Mouse (Mus musculus) heart, adult 2 months (tissue): Measurements from ENCODE around the gene Pou3f3.

Source experiments
- CTCF ChIP-seq: fragments of 200-600 bp; IDR thresholded peaks from 2 replicates; pipeline ENCODE4 v1.8.1; 2022; ENCODE audit warnings: antibody characterized with exemption, mild to moderate bottlenecking, moderate library complexity
- EP300 ChIP-seq: fragments of 200-500 bp; IDR thresholded peaks from 2 replicates; pipeline ENCODE4 v1.6.1; 2011; ENCODE audit warnings: low read depth, low read length, control low read depth; ENCODE audit not compliant: insufficient read depth
- POLR2A ChIP-seq: fragments of 200-500 bp; IDR thresholded peaks from 2 replicates; pipeline ENCODE4 v1.6.1; 2011; ENCODE audit warnings: mild to moderate bottlenecking, low read depth, low read length, control low read depth; ENCODE audit not compliant: insufficient read depth

GRCm38 (mm10) chr1:42707611-42708130, 12.1 kb downstream of the Pou3f3 start:
- TF ChIP-seq EP300 (no peak), POLR2A (no peak), CTCF (no peak)
